Mouse (Mus musculus) liver, embryonic 14.5 days (tissue): Measurements from ENCODE around the gene Eid3. TPM values are rescaled to one million over a fixed set of nuclear protein-coding genes. Genes with fewer than 3 reads are reported as not detected.

ENCODE experiments used
- ATAC-seq: fragments of 200-750 bp; cut with Nextera tagmentation; 2 replicates; pipeline ENCODE4 v1.8.0; 2017; ENCODE audit warnings: moderate number of reproducible peaks, mild to moderate bottlenecking, moderate library complexity; ENCODE audit not compliant: insufficient read depth
- DNase-seq, 3 experiments: peaks; one replicate each; pipeline ENCODE4 v3.0.0-alpha.2; 2012 to 2013; ENCODE audit warnings: low read depth in 3 of 3, low spot score in 3 of 3
- H3K27ac ChIP-seq: fragments of 300-500 bp; sonication (generic); 2 replicates; pipeline ENCODE4 v1.5.1; 2014; ENCODE audit warnings: moderate library complexity, mild to moderate bottlenecking, control low read depth, inconsistent platforms
- H3K27me3 ChIP-seq: fragments of 300-500 bp; sonication (generic); 2 replicates; pipeline ENCODE4 v1.6.1; 2014; ENCODE audit warnings: mild to moderate bottlenecking, low read length, moderate library complexity; ENCODE audit not compliant: control insufficient read depth, insufficient read depth
- H3K36me3 ChIP-seq: fragments of 300-500 bp; sonication (generic); replicated peaks from 2 replicates; pipeline ENCODE4 v1.6.1; 2014; ENCODE audit warnings: low read depth; ENCODE audit not compliant: control insufficient read depth, insufficient read depth
- H3K4me1 ChIP-seq, 2 experiments: fragments of 200-500 bp in 1 of 2; fragments of 300-500 bp in 1 of 2; sonication (generic) in 1 of 2; replicated peaks; 2 replicates each; pipeline ENCODE4 v1.6.1; 2012 to 2014; ENCODE audit warnings: antibody characterized with exemption in 1 of 2, inconsistent platforms in 1 of 2, low read length in 1 of 2; ENCODE audit not compliant: control insufficient read depth in 2 of 2, insufficient read depth in 2 of 2
- H3K4me2 ChIP-seq: fragments of 300-500 bp; sonication (generic); 2 replicates; pipeline ENCODE4 v1.6.1; 2014; ENCODE audit warnings: low read depth, mild to moderate bottlenecking, control low read depth, moderate library complexity
- H3K4me3 ChIP-seq, 2 experiments: fragments of 200-500 bp in 1 of 2; fragments of 300-500 bp in 1 of 2; sonication (generic) in 1 of 2; 2 replicates each; pipeline ENCODE4 v1.5.1; 2012 to 2014; ENCODE audit warnings: low read depth in 2 of 2, low read length in 2 of 2, mild to moderate bottlenecking in 2 of 2, control low read depth in 1 of 2, inconsistent platforms in 1 of 2, moderate library complexity in 1 of 2; ENCODE audit not compliant: insufficient read depth in 1 of 2
- H3K9ac ChIP-seq: fragments of 300-500 bp; sonication (generic); replicated peaks from 2 replicates; pipeline ENCODE4 v1.6.1; 2014; ENCODE audit warnings: mild to moderate bottlenecking, control low read depth, moderate library complexity
- H3K9me3 ChIP-seq: fragments of 300-500 bp; sonication (generic); 2 replicates; pipeline ENCODE4 v1.6.1; 2016; ENCODE audit warnings: low read length, mixed read lengths; ENCODE audit not compliant: control insufficient read depth
- CTCF ChIP-seq: IDR thresholded peaks from 2 replicates; pipeline ENCODE4 v1.5.1; 2016; ENCODE audit warnings: antibody characterized with exemption, low read depth, control low read depth
- EP300 ChIP-seq: IDR thresholded peaks from 2 replicates; pipeline ENCODE4 v1.6.1; 2016; ENCODE audit warnings: antibody characterized with exemption, low read depth
- WGBS: fragments of 180-500 bp; shearing (Covaris S2); extraction: QIAGEN DNeasy Blood & Tissue Kit; methylation state at CpG from one replicate; pipeline ENCODE4 v1.1.7; 2014; ENCODE audit not compliant: insufficient replicate concordance; 5-methylcytosine and 5-hydroxymethylcytosine counted together
- polyA plus RNA-seq, 2 experiments: library from polyadenylated mRNA; depleted of rRNA in 1 of 2; stranded (reverse) in 1 of 2; unstranded in 1 of 2; fragments of >200 nt; fragmentation: Nextera tagmentation in 1 of 2; extraction: Ambion mirVana in 1 of 2; gene quantifications; 2 replicates each; pipeline versions ENCODE4 v1.2.1 to v1.2.3; 2012 to 2014

The Eid3 gene
- polyA plus RNA-seq, 2 experiments, result 0.33 TPM; not detected in 1

DNA sequence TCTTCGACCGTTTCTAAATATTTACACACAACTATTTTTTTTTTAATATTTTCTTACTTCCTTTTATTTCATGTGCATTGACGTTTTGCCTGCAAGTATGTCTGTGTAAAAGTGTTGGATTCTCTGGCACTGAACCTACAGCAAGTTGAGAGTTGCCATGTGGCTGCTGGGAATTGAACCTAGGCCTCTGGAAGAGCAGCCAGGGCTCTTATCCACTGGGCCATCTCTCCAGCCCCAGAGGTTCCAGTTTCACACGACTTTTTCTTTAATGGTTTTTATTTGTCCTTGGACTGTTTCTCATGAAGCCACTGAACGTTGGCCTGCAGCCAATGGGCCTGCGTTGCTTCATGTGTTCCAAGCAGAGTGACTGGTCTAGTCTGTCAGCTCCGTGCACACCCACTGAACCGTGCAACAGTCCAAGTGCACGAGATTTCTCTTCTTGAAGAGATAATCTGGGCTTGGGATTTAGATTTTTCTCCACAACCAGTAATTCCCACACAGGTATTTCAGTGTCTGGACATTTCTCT lies 23.1 kb downstream of the Eid3 start:
- H3K4me1 ChIP-seq, result peaks cover 0 to 6% of the 10 kb centered on the region in 2 experiments; a peak in 2 of 4 replicates
- H3K9me3 ChIP-seq, result no peaks in the 10 kb centered on the region
- TF ChIP-seq CTCF (no peak), EP300 (no peak)
- no peak overlapping the region for H3K4me3 ChIP-seq
- DNase-seq (no peak), ATAC-seq (peak; percentile 38; the same call in 1 of the 2 replicates)
- H3K9ac ChIP-seq, result no peak overlapping the region
- H3K4me2 ChIP-seq, result no peak overlapping the region
- no peak overlapping the region for H3K27ac ChIP-seq
- peaks cover 62% of the 10 kb centered on the region for H3K36me3 ChIP-seq
- WGBS, result 57% methylated on average over 9 of the region's 9 CpGs
- H3K27me3 ChIP-seq, result no peaks in the 10 kb centered on the region

DNA sequence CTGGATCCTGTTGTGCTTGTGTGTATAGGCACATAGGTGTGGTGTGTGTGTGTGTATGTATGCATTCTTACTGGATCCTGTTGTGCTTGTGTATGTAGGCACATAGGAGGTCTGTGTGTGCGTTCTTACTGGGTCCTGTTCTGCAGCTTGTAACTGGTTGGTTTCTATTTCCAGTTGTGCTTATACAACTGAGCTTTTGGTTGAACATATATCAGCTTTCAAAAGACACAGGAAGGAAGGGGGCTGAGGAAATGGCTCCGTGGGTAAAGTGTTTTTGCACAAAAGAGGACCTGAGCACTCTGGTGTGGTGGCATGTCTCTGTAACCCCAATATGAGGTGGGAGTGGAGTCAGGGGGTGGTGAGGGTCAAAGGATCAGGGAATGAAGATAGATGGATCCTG lies 24.5 kb downstream of the Eid3 start:
- TF ChIP-seq CTCF (no peak), EP300 (no peak)
- no peaks in the 10 kb centered on the region for H3K27me3 ChIP-seq
- no peak overlapping the region for H3K27ac ChIP-seq
- H3K4me2 ChIP-seq, result no peak overlapping the region
- H3K4me1 ChIP-seq, result peaks cover 0 to 6% of the 10 kb centered on the region in 2 experiments; a peak in 2 of 4 replicates
- no peaks in the 10 kb centered on the region for H3K9me3 ChIP-seq
- ATAC-seq (no peak), DNase-seq (no peak)
- H3K36me3 ChIP-seq, result peaks cover 52% of the 10 kb centered on the region
- H3K9ac ChIP-seq, result no peak overlapping the region
- WGBS, result 47% methylated on average over 2 of the region's 2 CpGs
- no peak overlapping the region for H3K4me3 ChIP-seq

DNA sequence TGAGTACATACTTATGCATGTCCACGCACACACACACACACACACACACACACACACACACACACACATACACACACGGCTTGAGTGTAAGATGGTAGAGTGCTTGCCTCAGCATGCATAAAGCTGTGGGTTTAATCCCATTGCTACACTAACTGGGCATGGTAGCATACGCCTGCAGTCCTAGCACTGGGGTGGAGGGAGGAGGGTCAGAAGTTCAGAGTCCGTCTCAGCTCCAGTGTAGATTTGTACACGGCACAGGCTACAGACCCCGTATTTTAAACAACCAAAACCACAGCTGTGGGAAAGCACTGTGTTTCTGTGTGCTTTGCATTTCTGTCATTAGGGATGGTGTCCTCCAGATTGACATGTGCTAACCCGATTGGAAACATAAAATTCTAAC lies 25.0 kb downstream of the Eid3 start:
- H3K27me3 ChIP-seq, result no peaks in the 10 kb centered on the region
- H3K4me2 ChIP-seq, result no peak overlapping the region
- no peak overlapping the region for H3K27ac ChIP-seq
- ATAC-seq (0 out of 2 replicates have a peak, but pooled peaks have one; percentile 16), DNase-seq (no peak)
- peaks cover 0 to 6% of the 10 kb centered on the region in 2 experiments; a peak in 2 of 4 replicates for H3K4me1 ChIP-seq
- no peaks in the 10 kb centered on the region for H3K9me3 ChIP-seq
- H3K4me3 ChIP-seq, result no peak overlapping the region
- peaks cover 52% of the 10 kb centered on the region for H3K36me3 ChIP-seq
- H3K9ac ChIP-seq, result no peak overlapping the region
- TF ChIP-seq CTCF (no peak), EP300 (no peak)
- 70% methylated on average over 7 of the region's 7 CpGs for WGBS

DNA sequence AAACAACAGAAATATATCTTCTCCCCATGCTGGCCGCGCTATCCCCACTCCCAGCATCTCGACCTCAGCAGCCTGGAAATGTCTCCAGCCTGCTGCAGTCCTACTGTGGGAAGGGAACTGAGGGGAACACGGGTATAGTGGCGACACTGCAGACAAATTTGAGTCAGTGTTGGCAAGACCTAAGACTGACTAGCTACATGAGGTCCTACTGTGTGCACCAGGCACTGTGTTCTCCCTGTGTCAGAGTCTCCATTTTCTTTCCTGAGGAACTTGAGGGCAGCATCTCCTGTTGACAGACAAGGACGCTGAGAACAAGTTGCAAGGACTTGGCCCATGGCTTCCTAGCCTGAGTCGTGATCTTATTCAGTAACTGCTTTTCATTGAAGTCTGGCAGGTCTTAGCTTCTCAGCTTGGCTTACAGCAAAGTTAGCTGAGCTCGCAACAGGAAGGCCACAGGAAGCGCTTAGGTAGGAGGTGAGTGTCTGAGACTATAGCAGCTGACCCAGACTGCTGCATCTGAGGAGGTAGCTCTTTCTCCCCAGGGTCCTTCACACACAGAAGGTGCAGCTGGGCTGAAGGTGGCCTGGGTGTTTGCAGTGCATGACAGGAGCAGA lies 26.1 kb downstream of the Eid3 start:
- H3K27me3 ChIP-seq, result no peaks in the 10 kb centered on the region
- DNase-seq (no peak), ATAC-seq (no peak)
- no peak overlapping the region for H3K27ac ChIP-seq
- no peak overlapping the region for H3K4me2 ChIP-seq
- H3K4me3 ChIP-seq, result no peak overlapping the region
- peaks cover 51% of the 10 kb centered on the region for H3K36me3 ChIP-seq
- TF ChIP-seq CTCF, result no peak
- no peak for TF ChIP-seq EP300
- no peaks in the 10 kb centered on the region for H3K9me3 ChIP-seq
- WGBS, result 81% methylated on average over 9 of the region's 9 CpGs
- H3K9ac ChIP-seq, result no peak overlapping the region
- peaks cover 0 to 6% of the 10 kb centered on the region in 2 experiments; a peak in 2 of 4 replicates for H3K4me1 ChIP-seq

DNA sequence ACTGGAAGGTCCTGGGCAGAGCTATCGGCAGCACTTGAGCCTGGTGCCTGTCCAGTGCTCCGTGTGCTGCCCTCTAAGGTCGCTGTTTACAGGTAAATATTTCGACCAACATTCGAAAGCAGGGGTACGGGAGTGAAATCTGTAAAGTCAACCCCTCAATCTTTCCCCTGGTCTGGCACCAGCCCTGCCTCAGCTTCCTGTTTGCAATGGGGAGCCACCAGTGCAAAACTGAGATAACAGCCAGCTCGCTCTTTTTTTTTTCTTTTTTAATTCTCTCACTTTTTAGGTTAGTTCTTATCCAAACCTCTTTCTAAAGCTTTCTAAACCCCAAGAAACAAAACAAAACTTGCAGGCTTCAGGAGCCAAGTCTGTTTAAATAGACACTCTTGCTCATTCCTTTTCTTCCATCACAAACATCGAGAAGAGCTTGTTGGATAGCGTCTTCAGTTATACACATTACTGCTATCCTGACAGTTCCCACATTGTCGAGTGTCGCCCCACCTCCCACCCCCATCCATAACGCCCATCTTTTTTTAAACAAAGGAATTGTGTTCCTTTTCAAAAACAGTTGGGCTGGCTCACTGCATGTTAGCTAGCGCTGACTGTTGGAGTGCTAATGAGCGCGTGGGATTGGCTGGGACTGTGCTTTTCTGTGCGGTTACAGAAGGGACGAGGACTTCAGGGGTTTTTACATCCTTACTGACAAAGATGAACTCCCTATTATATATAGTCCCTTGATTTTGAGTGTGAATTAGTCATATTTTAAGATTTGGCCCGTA lies 27.6 kb downstream of the Eid3 start:
- no peak overlapping the region for H3K4me3 ChIP-seq
- DNase-seq (no peak), ATAC-seq (no peak)
- 46% methylated on average over 18 of the region's 18 CpGs for WGBS
- H3K27me3 ChIP-seq, result no peaks in the 10 kb centered on the region
- peaks cover 45% of the 10 kb centered on the region for H3K36me3 ChIP-seq
- H3K9me3 ChIP-seq, result no peaks in the 10 kb centered on the region
- peaks cover 0 to 6% of the 10 kb centered on the region in 2 experiments; a peak in 2 of 4 replicates for H3K4me1 ChIP-seq
- no peak overlapping the region for H3K4me2 ChIP-seq
- TF ChIP-seq CTCF (no peak), EP300 (no peak)
- no peak overlapping the region for H3K9ac ChIP-seq
- no peak overlapping the region for H3K27ac ChIP-seq
